Mouse (Mus musculus) liver, postnatal 0 days (tissue): ENCODE results near the gene Rpp30.

Experiments used
- CTCF ChIP-seq: sonication (generic); IDR thresholded peaks from 2 replicates; pipeline ENCODE4 v1.5.1; 2016; ENCODE audit warnings: antibody characterized with exemption, low read depth
- EP300 ChIP-seq: IDR thresholded peaks from 2 replicates; pipeline ENCODE4 v1.6.1; 2016; ENCODE audit warnings: antibody characterized with exemption, low read depth, mild to moderate bottlenecking

- TF ChIP-seq CTCF (no peak), EP300 (no peak)
These were observed 49.5 kb downstream of the Rpp30 start for GRCm38 (mm10) chr19:36133064-36133463.
